Mouse (Mus musculus) intestine, embryonic 15.5 days (tissue): ENCODE measurements around the gene Trp53rka. TPM values are rescaled to one million over a fixed set of nuclear protein-coding genes. Genes with fewer than 3 reads are reported as not detected.
"Not testable (repeated sequence)": the region's sequence is repeated elsewhere in the genome, so short reads cannot be mapped to it uniquely, and the experiment has no call there.

Source experiments
- ATAC-seq: fragments of 200-750 bp; cut with Nextera tagmentation; 2 replicates; pipeline ENCODE4 v1.8.0; 2017; ENCODE audit warnings: moderate TSS enrichment, moderate library complexity
- H3K27ac ChIP-seq: fragments of 300-500 bp; sonication (generic); 2 replicates; pipeline ENCODE4 v1.5.1; 2015; ENCODE audit warnings: mild to moderate bottlenecking, inconsistent platforms
- H3K27me3 ChIP-seq: fragments of 300-500 bp; sonication (generic); replicated peaks from 2 replicates; pipeline ENCODE4 v1.6.1; 2015; ENCODE audit warnings: inconsistent platforms
- H3K36me3 ChIP-seq: fragments of 300-500 bp; sonication (generic); 2 replicates; pipeline ENCODE4 v1.6.1; 2015; ENCODE audit warnings: inconsistent platforms
- H3K4me1 ChIP-seq: fragments of 300-500 bp; sonication (generic); replicated peaks from 2 replicates; pipeline ENCODE4 v1.6.1; 2015; ENCODE audit warnings: inconsistent platforms
- H3K4me2 ChIP-seq: fragments of 300-500 bp; sonication (generic); replicated peaks from 2 replicates; pipeline ENCODE4 v1.6.1; 2015; ENCODE audit warnings: mild to moderate bottlenecking, inconsistent platforms
- H3K4me3 ChIP-seq: fragments of 300-500 bp; sonication (generic); replicated peaks from 2 replicates; pipeline ENCODE4 v1.5.1; 2015; ENCODE audit warnings: inconsistent platforms
- H3K9ac ChIP-seq: fragments of 300-500 bp; sonication (generic); 2 replicates; pipeline ENCODE4 v1.6.1; 2015; ENCODE audit warnings: inconsistent platforms
- H3K9me3 ChIP-seq: fragments of 300-500 bp; sonication (generic); 2 replicates; pipeline ENCODE4 v1.6.1; 2016; ENCODE audit warnings: inconsistent platforms
- WGBS: fragments of 180-500 bp; shearing (Covaris S2); methylation state at CpG from one replicate; pipeline ENCODE4 v1.1.7; 2015; 5-methylcytosine and 5-hydroxymethylcytosine counted together
- polyA plus RNA-seq: library from polyadenylated mRNA; unstranded; fragments of >200 nt; fragmentation: Nextera tagmentation; extraction: Ambion mirVana; gene quantifications from 2 replicates; pipeline ENCODE4 v1.2.1, GENCODE M21; 2015

The Trp53rka gene
- polyA plus RNA-seq: 29.1 and 30.6 TPM in 2 replicates

GRCm38 (mm10) chr2:165492648-165493553, at the start of gene Trp53rka:
Trp53rka (minus strand) TSS chr2:165493324.
- WGBS: under 1% methylated on average over 81 of the region's 84 CpGs
- Histone ChIP-seq H3K4me3 (peak within 1 kb of the TSS; percentile 82), H3K4me2 (peak within 1 kb of the TSS; percentile 74), H3K36me3 (peaks cover 15% of the 10 kb centered on the region; the same call in 1 of the 2 replicates), H3K27ac (peak within 1 kb of the TSS; percentile 64), H3K27me3 (no peaks in the 10 kb centered on the region), H3K9ac (peak within 1 kb of the TSS; percentile 81), H3K4me1 (peaks cover 12% of the 10 kb centered on the region; the same call in 1 of the 2 replicates), H3K9me3 (no peaks in the 10 kb centered on the region)
- ATAC-seq: peak; percentile 95

DNA sequence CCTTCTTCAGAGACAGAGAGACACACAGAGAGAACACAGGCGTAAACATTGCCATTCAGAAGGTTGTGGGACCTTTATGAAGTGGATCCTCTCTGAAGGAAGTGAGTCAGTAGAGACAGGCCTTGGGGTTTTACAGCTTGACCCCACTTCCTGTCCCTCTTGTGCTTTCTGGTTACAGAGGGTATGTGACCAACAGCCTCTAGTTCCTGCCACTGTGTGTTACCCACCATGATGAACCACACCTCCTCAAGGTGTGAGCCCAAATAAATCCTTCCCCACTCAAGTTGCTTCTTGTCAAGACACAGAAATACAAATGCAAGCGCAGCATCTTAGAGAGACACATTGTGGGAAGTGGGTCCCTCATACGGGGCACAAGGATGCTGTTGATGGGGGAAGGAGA, 47.9 kb upstream of the Trp53rka start:
- Histone ChIP-seq H3K9ac (no peak overlapping the region), H3K27ac (no peak overlapping the region), H3K9me3 (no peaks in the 10 kb centered on the region), H3K4me3 (no peak overlapping the region), H3K4me2 (no peak overlapping the region), H3K4me1 (no peaks in the 10 kb centered on the region), H3K36me3 (no peaks in the 10 kb centered on the region), H3K27me3 (no peaks in the 10 kb centered on the region)
- no peak for ATAC-seq
- 76% methylated on average over 3 of the region's 3 CpGs for WGBS

DNA sequence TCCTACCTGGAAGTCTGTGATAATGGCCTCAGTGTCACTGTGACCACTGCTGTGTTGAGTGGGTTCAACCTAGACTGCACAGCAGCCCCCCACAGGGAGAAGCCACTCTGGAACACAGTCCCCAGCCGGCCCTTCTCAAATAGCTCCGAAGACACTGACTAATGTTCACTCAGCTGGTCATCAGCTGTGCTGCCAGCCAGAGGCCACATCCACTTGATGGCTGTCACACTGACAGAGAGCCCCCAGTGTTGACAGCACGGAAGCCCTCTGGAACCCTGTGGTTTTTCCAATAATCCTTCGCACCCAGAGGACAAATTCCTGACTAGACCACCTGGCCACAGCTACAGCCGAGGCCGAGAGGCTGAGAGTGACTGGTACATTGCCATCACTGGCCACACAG, 40.7 kb upstream of the Trp53rka start:
- Histone ChIP-seq H3K27ac (no peak overlapping the region), H3K4me1 (no peaks in the 10 kb centered on the region), H3K4me2 (no peak overlapping the region), H3K9ac (no peak overlapping the region), H3K4me3 (no peak overlapping the region), H3K27me3 (no peaks in the 10 kb centered on the region), H3K9me3 (no peaks in the 10 kb centered on the region), H3K36me3 (no peaks in the 10 kb centered on the region)
- WGBS: 73% methylated on average over 6 of the region's 6 CpGs
- ATAC-seq: no peak

GRCm38 (mm10) chr2:165529106-165529505, 36.0 kb upstream of the Trp53rka start:
- ATAC-seq: no peak
- no peaks in the 10 kb centered on the region for H3K36me3 ChIP-seq
- H3K4me3 ChIP-seq: no peak overlapping the region
- no peak overlapping the region for H3K9ac ChIP-seq
- no peaks in the 10 kb centered on the region for H3K9me3 ChIP-seq
- no peaks in the 10 kb centered on the region for H3K4me1 ChIP-seq
- 18% methylated on average over 8 of the region's 8 CpGs for WGBS
- no peaks in the 10 kb centered on the region for H3K27me3 ChIP-seq
- no peak overlapping the region for H3K27ac ChIP-seq
- no peak overlapping the region for H3K4me2 ChIP-seq

DNA sequence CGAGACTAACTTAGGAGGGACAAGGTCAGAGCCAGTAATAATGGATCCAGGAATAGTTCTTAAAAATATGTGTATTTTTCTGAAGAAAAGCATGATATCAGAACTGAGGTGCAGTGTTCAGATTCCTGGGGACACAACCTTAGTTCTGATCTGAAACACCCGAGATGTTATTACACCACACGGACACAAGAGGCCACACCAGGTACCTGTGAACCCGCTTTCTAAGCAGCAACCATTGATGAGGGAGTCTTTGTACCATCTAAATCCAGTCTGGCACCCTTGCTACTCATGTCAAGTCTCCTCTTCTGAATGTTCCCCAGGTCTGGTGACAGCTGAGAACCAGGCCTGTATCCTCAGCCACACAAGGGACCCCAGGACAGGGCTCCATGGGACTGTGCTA, 32.5 kb upstream of the Trp53rka start:
- Histone ChIP-seq H3K4me1 (no peaks in the 10 kb centered on the region), H3K9ac (no peak overlapping the region), H3K27me3 (no peaks in the 10 kb centered on the region), H3K9me3 (no peaks in the 10 kb centered on the region), H3K36me3 (no peaks in the 10 kb centered on the region), H3K4me2 (no peak overlapping the region), H3K27ac (no peak overlapping the region), H3K4me3 (no peak overlapping the region)
- ATAC-seq: no peak
- WGBS: 48% methylated on average over 4 of the region's 4 CpGs

DNA sequence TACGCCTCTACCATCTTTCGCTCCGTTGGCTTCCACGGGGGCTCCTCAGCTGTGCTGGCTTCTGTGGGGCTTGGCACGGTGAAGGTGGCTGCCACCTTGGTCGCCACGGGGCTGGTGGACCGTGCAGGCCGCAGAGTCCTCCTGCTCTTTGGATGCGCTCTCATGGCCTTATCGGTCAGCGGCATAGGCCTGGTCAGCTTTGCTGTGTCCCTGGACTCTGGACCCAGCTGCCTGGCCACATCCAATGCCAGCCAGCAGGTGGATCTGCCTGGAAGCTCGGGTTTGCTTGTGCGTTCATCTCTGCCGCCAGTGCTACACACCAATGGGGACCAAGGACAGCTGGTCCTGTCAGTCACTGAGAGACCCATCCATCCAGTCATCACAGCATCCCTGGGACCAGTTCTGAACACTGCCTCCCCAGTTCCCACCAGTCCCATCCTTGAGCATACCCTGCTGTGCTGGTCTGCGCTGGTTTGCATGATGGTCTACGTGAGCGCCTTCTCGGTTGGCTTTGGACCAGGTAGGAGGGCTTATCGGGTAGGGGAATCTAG, 22.1 kb upstream of the Trp53rka start:
- H3K9me3 ChIP-seq: no peaks in the 10 kb centered on the region
- H3K4me1 ChIP-seq: peaks cover 6% of the 10 kb centered on the region
- WGBS: 95% methylated on average over 20 of the region's 20 CpGs
- no peak overlapping the region for H3K4me2 ChIP-seq
- no peak overlapping the region for H3K4me3 ChIP-seq
- H3K36me3 ChIP-seq: no peaks in the 10 kb centered on the region
- ATAC-seq: no peak
- no peak overlapping the region for H3K27ac ChIP-seq
- H3K27me3 ChIP-seq: no peaks in the 10 kb centered on the region
- H3K9ac ChIP-seq: no peak overlapping the region

DNA sequence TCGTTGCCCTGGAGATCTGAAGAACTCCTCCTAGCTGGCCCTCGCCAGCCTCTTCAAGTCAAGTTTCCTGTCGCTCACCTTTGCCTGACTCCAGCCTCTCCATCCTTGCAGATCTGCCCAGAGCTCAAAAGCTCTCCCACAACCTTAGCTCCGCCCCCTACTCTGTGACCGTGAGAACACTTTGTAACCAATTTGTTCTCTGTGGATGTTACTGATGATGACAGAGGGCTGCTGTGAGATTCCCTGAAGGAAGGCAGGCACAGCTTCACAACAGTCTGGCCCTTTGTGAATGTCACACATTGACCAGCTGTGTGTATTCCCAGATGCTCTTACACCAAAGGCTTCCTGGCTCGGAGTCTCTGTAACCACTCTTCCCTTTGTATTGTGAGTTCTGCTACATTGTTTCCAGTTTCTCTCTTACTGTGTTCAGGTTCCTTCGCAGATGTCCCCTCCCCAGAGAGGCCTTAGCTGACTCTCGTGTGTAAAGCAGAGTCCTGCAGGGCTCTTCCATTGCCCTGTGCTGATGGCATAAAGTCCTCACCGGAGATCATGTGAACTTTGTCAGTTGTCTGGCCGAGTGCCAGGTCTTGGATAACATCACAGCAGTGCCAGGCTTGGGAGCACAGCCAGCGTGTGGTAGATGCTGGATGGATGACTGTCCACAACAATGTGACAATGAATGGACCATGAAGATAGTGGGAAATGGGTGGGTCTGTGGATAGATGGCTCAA, 19.9 kb upstream of the Trp53rka start:
- H3K36me3 ChIP-seq: no peaks in the 10 kb centered on the region
- no peak overlapping the region for H3K9ac ChIP-seq
- peak; percentile 56; the same call in 1 of the 2 replicates for ATAC-seq
- no peak overlapping the region for H3K4me2 ChIP-seq
- H3K4me1 ChIP-seq: peaks cover 6% of the 10 kb centered on the region
- no peak overlapping the region for H3K27ac ChIP-seq
- WGBS: 24% methylated on average over 11 of the region's 11 CpGs
- no peaks in the 10 kb centered on the region for H3K27me3 ChIP-seq
- no peak overlapping the region for H3K4me3 ChIP-seq
- no peaks in the 10 kb centered on the region for H3K9me3 ChIP-seq

DNA sequence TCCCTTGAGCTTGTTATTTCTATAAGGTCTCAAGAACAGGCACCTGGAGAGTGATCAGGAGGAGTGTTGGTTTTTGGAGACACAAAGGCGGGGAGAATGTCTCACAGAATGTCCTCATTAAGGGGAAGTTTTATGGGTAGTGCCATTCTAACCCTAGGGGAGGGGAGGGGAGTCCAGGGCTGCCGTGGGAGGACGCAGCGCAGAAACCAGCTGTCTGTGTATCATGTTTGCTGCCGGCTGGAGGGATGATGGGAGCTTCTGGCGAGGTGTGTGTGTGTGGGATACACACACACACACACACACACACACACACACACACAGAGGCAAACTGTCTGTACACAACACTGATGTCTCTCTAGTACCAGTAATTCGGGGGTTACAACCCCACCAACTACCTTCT, 19.3 kb upstream of the Trp53rka start:
- H3K4me3 ChIP-seq: no peak overlapping the region
- ATAC-seq: 0 out of 2 replicates have a peak, but pooled peaks have one; percentile 12
- no peak overlapping the region for H3K9ac ChIP-seq
- 24% methylated on average over 7 of the region's 7 CpGs for WGBS
- no peaks in the 10 kb centered on the region for H3K27me3 ChIP-seq
- no peak overlapping the region for H3K27ac ChIP-seq
- peaks cover 6% of the 10 kb centered on the region for H3K4me1 ChIP-seq
- H3K9me3 ChIP-seq: no peaks in the 10 kb centered on the region
- no peak overlapping the region for H3K4me2 ChIP-seq
- no peaks in the 10 kb centered on the region for H3K36me3 ChIP-seq

DNA sequence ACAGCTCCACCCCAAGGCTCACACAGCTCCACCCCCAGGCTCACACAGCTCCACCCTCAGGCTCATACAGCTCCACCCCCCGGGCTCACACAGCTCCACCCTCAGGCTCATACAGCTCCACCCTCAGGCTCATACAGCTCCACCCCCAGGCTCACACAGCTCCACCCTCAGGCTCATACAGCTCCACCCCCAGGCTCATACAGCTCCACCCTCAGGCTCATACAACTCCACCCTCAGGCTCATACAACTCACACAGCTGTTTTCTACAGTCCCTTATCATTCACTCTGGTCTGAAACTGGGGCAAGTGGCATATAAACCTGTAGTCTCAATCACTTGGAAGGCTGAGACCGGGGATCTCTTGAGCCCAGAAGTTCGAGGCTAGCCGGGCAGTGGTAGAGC, 18.4 kb upstream of the Trp53rka start:
- H3K36me3 ChIP-seq, H3K27me3 ChIP-seq, ATAC-seq, H3K4me3 ChIP-seq, H3K9me3 ChIP-seq, H3K27ac ChIP-seq, H3K4me1 ChIP-seq, H3K4me2 ChIP-seq, H3K9ac ChIP-seq: not testable (repeated sequence)
- WGBS: 82% methylated on average over 4 of the region's 4 CpGs

DNA sequence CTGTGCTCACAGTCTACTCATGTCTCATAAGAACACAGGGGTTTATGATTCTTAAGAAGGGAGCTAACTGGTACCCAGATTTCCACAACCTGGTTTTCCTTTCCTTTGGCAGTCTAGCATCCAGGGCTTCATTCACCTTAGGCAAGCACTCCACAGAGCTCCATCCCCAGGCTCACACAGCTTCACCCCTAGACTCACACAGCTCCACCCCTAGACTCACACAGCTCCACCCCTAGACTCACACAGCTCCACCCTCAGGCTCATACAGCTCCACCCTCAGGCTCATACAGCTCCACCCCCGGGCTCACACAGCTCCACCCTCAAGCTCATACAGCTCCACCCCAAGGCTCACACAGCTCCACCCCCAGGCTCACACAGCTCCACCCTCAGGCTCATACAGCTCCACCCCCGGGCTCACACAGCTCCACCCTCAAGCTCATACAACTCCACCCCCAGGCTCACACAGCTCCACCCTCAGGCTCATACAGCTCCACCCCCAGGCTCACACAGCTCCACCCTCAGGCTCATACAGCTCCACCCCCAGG, 17.9 kb upstream of the Trp53rka start:
- H3K4me2 ChIP-seq, H3K27me3 ChIP-seq, H3K9ac ChIP-seq, H3K9me3 ChIP-seq, H3K4me3 ChIP-seq, H3K4me1 ChIP-seq, H3K27ac ChIP-seq, H3K36me3 ChIP-seq, ATAC-seq: not testable (repeated sequence)
- 71% methylated on average over 2 of the region's 2 CpGs for WGBS

GRCm38 (mm10) chr2:165510466-165510865, 17.3 kb upstream of the Trp53rka start:
- Histone ChIP-seq H3K4me1 (peaks cover 6% of the 10 kb centered on the region), H3K9me3 (no peaks in the 10 kb centered on the region), H3K27me3 (no peaks in the 10 kb centered on the region), H3K27ac (no peak overlapping the region), H3K9ac (no peak overlapping the region), H3K36me3 (no peaks in the 10 kb centered on the region), H3K4me3 (no peak overlapping the region), H3K4me2 (no peak overlapping the region)
- 61% methylated on average over 5 of the region's 5 CpGs for WGBS
- ATAC-seq: no peak

GRCm38 (mm10) chr2:165509686-165510085, 16.6 kb upstream of the Trp53rka start:
- H3K9ac ChIP-seq: no peak overlapping the region
- H3K27me3 ChIP-seq: no peaks in the 10 kb centered on the region
- no peak for ATAC-seq
- H3K9me3 ChIP-seq: no peaks in the 10 kb centered on the region
- no peak overlapping the region for H3K27ac ChIP-seq
- H3K36me3 ChIP-seq: no peaks in the 10 kb centered on the region
- no peak overlapping the region for H3K4me3 ChIP-seq
- no peak overlapping the region for H3K4me2 ChIP-seq
- 59% methylated on average over 9 of the region's 9 CpGs for WGBS
- peaks cover 6% of the 10 kb centered on the region for H3K4me1 ChIP-seq
